Mouse (Mus musculus): ENCODE data around the gene Gm38119. TPM values are rescaled to one million over a fixed set of nuclear protein-coding genes. Genes with fewer than 3 reads are reported as not detected.

The Gm38119 gene
- polyA plus RNA-seq, 1 experiment from 2014 or later = not detected

Other genes with a start within 250 kb of the Gm38119 start
- not detected in 2 replicates for gene Sprr4, start 238.6 kb downstream of the Gm38119 start, polyA plus RNA-seq (2015; fragmentation: Nextera tagmentation; extraction: Ambion mirVana)
- not detected in 2 replicates for gene 2310046K23Rik, start 204.6 kb downstream of the Gm38119 start, polyA plus RNA-seq (2015; fragmentation: Nextera tagmentation; extraction: Ambion mirVana)
- 0.22 and 0.61 TPM in 2 replicates for gene Ivl, start 165.4 kb downstream of the Gm38119 start, polyA plus RNA-seq (2015; fragmentation: Nextera tagmentation; extraction: Ambion mirVana)
- gene Smcp, start 150.1 kb downstream of the Gm38119 start, polyA plus RNA-seq (2015; fragmentation: Nextera tagmentation; extraction: Ambion mirVana) = not detected in 2 replicates
- not detected in 2 replicates for gene 2210017I01Rik, start 131.6 kb downstream of the Gm38119 start, polyA plus RNA-seq (2015; fragmentation: Nextera tagmentation; extraction: Ambion mirVana)
- gene Lce6a, start 117.4 kb downstream of the Gm38119 start, polyA plus RNA-seq (2015; fragmentation: Nextera tagmentation; extraction: Ambion mirVana) = not detected in 2 replicates
- gene Lce1a1, start 90.8 kb downstream of the Gm38119 start, polyA plus RNA-seq (2015; fragmentation: Nextera tagmentation; extraction: Ambion mirVana) = not detected in 2 replicates
- not detected in 2 replicates for gene Lce1b, start 82.2 kb downstream of the Gm38119 start, polyA plus RNA-seq (2015; fragmentation: Nextera tagmentation; extraction: Ambion mirVana)
- not detected in 2 replicates for gene Lce1a2, start 68.8 kb downstream of the Gm38119 start, polyA plus RNA-seq (2015; fragmentation: Nextera tagmentation; extraction: Ambion mirVana)
- not detected in 2 replicates for gene Lce1c, start 59.8 kb downstream of the Gm38119 start, polyA plus RNA-seq (2015; fragmentation: Nextera tagmentation; extraction: Ambion mirVana)
- not detected in 2 replicates for gene Lce1d, start 51.9 kb downstream of the Gm38119 start, polyA plus RNA-seq (2015; fragmentation: Nextera tagmentation; extraction: Ambion mirVana)
- not detected in 2 replicates for gene Lce1e, start 30.0 kb downstream of the Gm38119 start, polyA plus RNA-seq (2015; fragmentation: Nextera tagmentation; extraction: Ambion mirVana)
- not detected in 2 replicates for gene Lce1f, start 18.7 kb downstream of the Gm38119 start, polyA plus RNA-seq (2015; fragmentation: Nextera tagmentation; extraction: Ambion mirVana)
- not detected in 2 replicates for gene Lce1g, start 13.2 kb upstream of the Gm38119 start, polyA plus RNA-seq (2015; fragmentation: Nextera tagmentation; extraction: Ambion mirVana)
- gene Lce1h, start 26.0 kb upstream of the Gm38119 start, polyA plus RNA-seq (2015; fragmentation: Nextera tagmentation; extraction: Ambion mirVana) = not detected in 2 replicates
- gene Lce1i, start 39.8 kb upstream of the Gm38119 start, polyA plus RNA-seq (2015; fragmentation: Nextera tagmentation; extraction: Ambion mirVana) = not detected in 2 replicates
- gene Lce1j, start 51.4 kb upstream of the Gm38119 start, polyA plus RNA-seq (2015; fragmentation: Nextera tagmentation; extraction: Ambion mirVana) = not detected in 2 replicates
- not detected in 2 replicates for gene Lce1k, start 68.8 kb upstream of the Gm38119 start, polyA plus RNA-seq (2015; fragmentation: Nextera tagmentation; extraction: Ambion mirVana)
- not detected in 2 replicates for gene Kprp, start 88.2 kb upstream of the Gm38119 start, polyA plus RNA-seq (2015; fragmentation: Nextera tagmentation; extraction: Ambion mirVana)
- not detected in 2 replicates for gene Lce1l, start 112.2 kb upstream of the Gm38119 start, polyA plus RNA-seq (2015; fragmentation: Nextera tagmentation; extraction: Ambion mirVana)
- gene 2310050C09Rik, start 131.1 kb upstream of the Gm38119 start, polyA plus RNA-seq (2015; fragmentation: Nextera tagmentation; extraction: Ambion mirVana) = not detected in 2 replicates
- gene Lce3a, start 187.1 kb upstream of the Gm38119 start, polyA plus RNA-seq (2015; fragmentation: Nextera tagmentation; extraction: Ambion mirVana) = not detected in 2 replicates
- not detected in 2 replicates for gene Lce3b, start 193.9 kb upstream of the Gm38119 start, polyA plus RNA-seq (2015; fragmentation: Nextera tagmentation; extraction: Ambion mirVana)
- gene Lce3c, start 205.4 kb upstream of the Gm38119 start, polyA plus RNA-seq (2015; fragmentation: Nextera tagmentation; extraction: Ambion mirVana) = not detected in 2 replicates
- gene Lce3d, start 218.3 kb upstream of the Gm38119 start, polyA plus RNA-seq (2015; fragmentation: Nextera tagmentation; extraction: Ambion mirVana) = not detected in 2 replicates
- not detected in 2 replicates for gene Lce3e, start 228.0 kb upstream of the Gm38119 start, polyA plus RNA-seq (2015; fragmentation: Nextera tagmentation; extraction: Ambion mirVana)

Data from kidney, embryonic 15.5 days (tissue).